Mouse (Mus musculus) monocyte, adult 2 months (primary cell): Measurements from ENCODE around the gene Sphkap.

Source experiments
- DNase-seq, 2 experiments: peaks; one replicate each; pipeline ENCODE4 v3.0.0; 2022; ENCODE audit warnings: low spot score in 2 of 2, low read depth in 1 of 2

Gene Sphkap

DNA sequence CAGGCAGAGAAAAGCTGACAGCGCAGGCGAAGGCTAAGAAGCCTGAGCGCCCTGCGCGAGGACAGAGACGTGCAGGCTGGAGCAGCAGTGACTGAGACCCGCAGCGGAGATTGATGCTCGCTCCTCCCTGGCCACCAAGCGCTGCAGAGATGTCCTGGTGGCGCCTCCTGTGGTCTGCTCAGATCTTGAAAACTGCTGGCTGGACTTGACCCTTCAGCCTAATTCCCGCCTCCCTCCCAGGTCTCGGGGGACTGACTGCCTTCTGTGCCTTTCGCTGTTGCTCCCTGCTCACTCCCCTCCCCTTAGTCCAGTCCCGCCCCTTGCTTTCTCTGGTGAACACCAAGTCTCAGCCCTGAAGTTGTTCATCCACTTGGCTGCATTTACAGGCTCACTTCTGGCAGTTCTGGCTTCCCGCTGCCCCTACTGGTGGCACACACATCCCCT is at the start of gene Sphkap:
Gene Sphkap (minus strand): TSS at position 180 of the 444 bp plus-strand sequence.
- DNase-seq = no peak

DNA sequence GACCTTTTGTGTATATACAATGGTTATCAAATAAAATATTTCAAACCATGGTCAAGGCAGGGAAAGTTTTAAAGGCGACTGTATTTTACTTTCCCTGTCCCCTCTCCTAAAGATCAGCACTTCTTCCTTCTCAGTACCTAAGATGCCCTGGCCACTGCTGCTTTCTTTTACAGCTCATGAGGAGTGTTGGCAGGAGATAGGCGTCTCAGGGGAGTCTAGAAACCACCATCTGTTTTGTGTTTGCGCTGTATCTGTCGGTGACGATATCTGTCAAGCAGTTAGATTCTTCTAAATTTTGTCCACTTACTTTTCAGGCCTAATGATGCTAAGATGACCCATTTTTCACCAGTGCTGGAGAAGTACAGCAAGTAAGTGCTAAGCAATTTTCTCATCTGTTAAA is 43.3 kb upstream of the Sphkap start:
- DNase-seq = no peak

DNA sequence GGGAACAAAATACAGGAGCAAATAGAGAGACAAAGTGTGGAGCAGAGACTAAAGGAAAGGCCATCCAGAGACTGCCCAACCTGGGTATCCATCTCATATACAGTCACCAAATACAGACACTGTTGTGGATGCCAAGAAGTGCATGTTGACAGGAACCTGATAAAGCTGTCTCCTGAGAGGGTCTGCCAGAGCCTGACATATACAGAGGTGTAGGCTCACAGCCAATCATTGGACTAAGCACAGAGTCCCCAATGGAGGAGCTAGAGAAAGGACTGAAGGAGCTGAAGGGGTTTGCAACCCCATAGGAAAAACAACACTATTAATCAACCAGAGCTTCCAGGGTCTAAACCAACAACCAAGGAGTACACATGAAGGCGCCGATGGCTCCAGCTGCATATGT is 32.4 kb upstream of the Sphkap start:
- no peak for DNase-seq

DNA sequence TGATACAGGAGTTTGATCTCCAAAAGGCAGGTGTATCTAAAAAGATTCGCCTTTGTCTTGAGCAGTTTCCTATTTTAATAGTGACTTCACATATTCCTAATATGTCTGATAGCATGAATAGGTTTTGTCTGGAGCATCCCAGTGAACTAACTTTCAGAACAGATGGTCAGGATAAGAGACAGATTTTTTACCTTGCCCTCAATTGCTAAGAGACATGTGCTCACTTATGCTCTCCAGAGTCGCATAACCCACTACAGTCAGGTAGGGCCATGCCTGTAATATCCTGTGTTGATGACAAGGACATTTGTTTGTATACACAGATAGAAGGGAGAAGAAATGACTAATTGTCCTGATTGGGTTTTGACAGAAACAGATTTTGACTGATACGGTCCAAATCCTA is 25.9 kb upstream of the Sphkap start:
- no peak for DNase-seq

DNA sequence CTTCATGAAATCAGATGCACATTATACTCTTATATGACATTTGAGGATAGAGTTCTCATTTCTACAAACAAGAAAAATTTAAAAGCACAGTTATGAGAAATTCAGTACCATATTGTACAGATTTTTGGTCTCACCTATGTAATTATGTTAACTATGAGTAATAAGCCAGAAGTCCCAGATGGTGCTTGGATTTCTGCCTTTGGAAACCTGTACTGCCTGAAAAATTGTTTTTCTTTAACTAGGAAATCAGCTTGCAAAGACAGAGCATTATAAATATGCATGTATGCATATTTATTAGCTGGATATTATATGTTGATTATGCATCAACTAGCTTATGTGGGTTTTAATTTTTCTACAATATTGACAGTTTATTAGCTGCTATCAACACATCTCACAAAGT is 21.9 kb upstream of the Sphkap start:
- no peak for DNase-seq

DNA sequence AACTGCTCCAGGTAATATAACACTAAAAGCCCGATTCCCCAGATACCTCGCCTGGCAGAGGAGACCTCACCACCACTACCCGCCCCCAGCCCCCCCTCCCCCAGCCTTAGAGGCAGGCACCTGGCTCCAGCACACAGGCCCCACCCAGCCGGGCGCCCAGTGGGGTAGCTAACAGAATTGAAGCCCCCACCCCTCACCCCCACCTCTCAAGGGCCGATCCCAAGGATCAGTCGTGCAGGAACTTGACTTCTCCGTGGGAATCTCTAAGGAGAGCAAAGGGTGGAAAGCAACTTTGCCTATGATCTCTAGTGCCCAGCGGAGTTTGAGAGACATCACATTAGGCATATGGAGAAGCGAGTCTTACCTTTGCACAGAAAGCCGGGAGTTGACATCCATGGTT is 384 bp downstream of the Sphkap start:
- no peak for DNase-seq

DNA sequence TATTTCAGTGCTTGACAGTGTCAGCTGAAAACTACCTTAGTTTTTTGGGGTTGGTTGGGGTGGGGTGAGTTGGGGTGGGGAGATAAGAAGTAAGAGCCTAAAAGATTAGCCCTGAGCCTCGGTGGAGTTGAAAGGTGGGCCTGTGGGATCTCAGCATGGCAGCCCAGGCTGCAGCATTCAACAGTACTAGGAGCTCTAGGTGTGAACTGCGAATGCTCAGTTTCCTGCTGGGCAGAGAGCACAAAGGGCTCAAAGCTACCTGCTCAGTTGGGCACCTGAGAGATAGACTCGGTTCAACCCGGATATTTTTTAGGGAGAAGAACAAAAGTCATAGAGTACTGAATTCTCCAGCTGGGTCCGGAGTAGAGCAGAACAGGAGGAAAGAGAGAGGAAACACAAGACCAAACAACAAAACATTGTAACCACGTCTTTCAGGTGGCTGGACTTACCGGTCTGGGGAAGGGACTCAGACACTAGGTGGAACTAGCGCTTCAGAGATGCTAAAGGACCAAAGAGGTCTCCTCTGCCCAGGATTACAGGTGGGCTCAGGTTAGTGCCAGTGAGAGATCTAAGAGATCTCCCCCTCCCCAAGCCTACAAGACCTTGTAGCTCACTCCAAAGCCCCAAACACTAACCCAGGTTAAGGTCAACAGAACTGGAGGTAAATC is 984 bp downstream of the Sphkap start:
- no peak for DNase-seq

DNA sequence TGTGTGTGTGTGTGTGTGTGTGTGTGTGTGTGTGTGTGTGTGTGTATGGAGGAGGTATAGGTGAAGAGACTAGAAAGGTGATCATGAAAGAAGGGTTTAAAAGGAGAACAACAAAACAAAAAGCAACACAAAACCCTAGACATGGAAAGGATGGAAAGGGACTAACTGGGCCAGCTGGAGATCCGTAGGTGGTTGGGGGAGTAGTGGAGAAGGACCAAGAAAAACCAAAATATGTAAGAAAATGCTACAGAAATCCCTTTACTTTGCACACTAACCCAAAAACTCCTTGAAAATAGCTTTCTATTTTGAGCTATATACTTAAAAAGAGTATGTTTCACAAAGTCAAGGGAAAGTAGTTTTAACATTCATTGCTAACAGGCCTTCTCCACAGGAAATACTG is 6.9 kb downstream of the Sphkap start:
- no peak for DNase-seq

DNA sequence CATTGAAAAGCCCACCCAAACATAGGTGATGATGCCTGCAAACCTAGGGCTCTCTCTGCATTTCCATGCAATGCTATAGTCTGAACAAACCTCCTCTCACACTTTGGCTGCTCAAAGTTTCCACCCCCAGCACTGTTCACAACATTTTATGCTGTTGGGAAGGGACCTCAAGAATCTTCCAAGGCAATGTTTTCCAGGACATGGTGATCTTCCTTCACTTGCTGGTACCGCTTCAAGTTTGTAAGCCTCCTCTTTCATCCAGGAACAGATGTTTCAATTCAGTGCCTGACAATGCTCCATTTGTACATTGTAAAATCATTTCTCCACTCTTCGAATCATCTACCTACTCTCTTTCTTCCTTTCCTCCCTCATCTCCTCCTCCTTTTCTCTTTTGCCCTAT is 11.7 kb downstream of the Sphkap start:
- DNase-seq = no peak

DNA sequence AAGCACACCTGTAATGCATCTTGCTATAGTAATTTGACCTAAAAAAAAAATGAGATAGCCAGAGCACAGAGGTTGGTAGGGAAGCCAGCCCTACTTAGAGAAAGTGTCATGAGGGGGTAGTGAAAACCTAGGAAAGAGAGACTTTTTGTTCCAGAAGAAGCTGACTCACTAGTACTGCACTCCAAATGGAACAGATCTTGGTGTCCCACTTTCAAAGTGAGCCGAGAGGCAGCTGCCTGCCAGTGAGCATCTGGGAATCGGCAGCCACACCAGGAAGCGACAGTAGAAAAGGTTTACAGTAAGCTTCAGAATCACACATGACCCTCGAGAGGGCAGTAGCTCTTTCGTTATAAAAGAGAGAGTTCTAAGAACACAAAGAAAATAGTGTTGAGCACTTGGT is 12.4 kb downstream of the Sphkap start:
- no peak for DNase-seq

DNA sequence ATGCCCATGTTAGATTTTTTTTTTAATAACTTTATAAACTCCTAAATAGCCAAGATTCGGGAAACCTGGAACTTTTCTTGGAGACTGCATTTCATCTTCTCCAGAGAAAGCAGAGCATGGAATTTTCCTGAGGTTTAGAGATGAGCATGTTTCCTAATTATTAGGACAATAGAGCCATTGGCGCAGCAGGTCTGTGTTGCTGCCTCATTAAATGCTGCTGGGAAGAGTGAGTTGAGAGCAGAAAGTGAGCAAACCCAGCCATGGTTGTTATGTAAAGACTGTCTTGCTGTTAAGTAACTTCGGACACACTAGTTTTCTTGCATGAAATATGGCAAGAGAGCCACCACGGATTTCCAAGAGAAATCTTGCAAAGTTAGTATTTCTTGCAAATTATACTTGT is 18.6 kb downstream of the Sphkap start:
- no peak for DNase-seq

DNA sequence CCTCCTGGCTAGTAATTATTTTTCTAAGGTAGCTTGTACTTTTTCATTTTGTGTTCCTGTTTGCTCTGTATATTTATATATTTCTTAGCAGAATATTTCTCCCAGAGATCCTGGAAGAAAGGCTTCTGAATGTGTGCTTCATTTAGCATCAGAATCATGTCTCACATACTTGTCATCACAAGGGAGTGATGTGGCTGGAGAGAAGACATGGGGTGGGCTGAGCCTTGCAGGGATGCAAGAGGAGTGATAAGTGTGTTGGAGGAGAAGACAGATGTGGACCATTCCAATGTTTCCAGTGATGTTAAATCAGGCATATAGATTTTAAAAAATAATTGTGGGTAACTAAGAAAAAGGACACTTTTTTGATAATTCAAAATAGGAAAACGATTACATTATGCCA is 30.6 kb downstream of the Sphkap start:
- DNase-seq = no peak

DNA sequence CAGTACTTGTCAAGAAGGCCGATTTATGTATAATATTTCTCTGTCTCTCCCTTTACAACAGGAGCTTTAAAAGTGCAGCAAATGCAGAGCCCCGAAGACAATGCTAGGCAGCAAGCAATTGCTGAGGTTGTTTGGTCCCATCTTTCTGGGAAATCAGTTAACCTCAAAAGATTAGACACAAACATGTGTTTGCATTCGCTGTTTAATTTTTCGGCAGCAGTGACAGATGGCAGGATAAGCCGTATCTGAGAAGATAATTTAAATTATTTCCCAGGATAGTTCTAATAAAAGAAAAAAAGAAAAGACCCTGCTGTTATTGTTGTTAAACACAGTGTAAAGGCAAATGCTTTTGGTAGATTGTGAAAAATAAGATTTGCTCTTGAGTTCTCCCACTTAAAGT is 41.5 kb downstream of the Sphkap start:
- no peak for DNase-seq

DNA sequence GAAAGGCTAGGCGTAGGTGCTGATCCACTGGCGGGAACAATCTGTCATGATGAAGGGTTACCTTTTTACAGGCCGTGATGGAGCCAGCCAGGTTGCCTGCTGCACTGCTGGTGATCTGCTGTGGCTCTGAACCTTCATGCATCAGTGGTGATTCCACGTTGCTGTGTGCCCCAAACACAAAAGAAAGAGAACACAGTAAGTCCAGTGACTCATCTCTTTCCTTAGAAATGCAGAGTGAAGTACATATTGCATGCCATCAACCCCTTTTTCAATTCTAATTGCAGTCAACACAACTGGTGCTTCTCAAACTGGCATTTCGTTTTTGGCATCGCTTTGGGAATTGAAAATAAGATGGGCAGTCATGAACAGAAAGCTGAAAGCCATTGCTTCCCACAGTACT is 45.8 kb downstream of the Sphkap start:
- DNase-seq = no peak

DNA sequence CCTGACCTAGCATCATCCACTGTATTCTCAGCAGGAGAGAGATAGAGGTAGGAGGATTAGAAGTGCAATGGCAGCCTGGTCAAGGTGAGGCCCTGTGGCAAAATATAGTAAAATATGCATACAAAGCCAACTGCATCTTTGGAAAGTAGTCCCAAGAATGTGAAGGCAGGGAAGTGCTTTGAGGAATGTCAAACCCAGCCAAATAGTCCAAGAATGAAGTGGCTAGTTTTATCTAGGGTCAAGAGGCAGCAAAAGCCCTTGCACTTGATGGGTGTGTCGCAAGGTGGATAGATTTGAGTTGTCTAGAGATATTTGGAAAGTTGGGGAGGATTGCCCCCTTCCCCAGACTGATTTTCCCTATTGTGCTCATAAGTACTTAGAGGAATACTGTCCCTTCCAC is 61.5 kb downstream of the Sphkap start:
- DNase-seq = no peak

DNA sequence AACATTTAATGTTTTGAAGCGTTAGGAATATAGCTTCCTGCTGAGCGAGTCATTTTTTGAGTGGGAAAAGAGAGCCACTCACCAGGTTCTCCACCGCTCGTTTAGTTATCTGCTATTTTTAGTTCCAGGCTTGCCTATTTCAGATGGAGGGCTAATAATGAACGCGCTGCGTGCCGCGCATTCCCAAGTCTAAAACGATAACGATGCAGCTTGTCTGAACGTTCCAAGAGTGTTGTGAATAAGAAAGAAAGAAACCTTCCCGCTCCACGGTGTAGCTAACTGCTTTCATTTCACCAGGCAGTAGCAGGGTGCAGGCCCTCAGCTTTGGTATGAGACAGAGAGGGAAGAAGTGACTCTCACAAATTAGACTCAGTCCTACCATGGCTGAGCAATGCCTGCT is 62.4 kb downstream of the Sphkap start:
- no peak for DNase-seq

DNA sequence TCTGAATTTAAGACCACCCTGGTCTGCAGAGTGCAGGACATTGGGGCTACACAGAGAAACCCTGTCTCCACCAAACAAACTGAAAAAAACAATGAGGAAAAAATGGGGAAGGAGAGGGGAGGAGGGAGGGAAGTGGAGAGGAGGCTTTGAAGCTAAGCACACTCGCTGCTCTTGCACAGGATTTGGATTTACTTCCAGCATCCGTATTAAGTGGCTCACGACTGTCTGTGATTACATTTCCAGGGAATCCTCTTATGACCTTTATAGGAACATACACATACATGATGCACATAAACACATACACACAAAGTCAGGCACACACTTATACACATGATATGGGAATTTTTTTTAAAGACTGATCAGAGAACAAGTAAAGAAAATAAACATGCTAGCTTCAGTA is 62.9 kb downstream of the Sphkap start:
- no peak for DNase-seq

DNA sequence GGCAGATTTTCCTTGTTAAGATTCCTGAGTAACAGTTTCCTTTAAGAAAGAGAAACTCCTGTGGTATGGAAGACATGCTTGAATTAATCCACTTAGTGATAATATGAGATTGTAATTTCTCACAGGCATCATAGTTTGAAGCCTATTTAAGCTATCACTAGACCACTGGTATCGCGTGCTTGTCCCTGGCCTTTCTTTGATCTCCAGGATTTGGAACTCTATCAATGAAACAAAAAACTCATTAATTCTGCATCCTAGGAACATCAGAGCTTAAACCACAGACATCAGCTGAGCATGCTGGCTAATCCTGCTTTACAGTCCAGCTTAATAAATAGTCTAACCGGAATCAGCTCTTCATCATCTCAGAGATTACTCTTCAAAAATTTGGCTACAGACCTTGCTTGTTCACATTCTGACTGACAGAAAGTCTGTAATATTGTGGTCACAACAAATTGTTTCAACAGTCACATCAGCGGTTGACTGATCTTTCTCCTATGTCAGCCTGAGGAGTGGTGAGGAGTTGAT is 65.2 kb downstream of the Sphkap start:
- DNase-seq = no peak

DNA sequence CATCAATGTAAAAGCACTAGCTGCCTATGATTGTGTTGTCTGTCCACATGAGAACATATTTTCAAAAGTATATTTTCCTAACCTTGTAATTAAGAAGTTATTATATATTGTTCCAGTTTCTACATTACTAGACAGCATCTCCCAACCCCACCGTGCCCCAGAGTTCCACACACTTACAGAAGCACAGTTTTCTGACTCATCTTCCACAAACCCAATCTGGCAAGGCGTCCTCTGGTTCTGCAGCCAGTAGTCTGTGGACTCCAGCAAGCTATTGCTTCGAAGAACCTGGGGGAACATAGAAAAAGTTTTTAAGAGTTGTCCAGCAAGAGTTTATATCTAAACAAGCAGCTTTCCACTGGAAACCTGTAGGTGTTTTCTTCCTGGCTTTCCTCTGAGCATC is 68.6 kb downstream of the Sphkap start:
- DNase-seq = no peak

DNA sequence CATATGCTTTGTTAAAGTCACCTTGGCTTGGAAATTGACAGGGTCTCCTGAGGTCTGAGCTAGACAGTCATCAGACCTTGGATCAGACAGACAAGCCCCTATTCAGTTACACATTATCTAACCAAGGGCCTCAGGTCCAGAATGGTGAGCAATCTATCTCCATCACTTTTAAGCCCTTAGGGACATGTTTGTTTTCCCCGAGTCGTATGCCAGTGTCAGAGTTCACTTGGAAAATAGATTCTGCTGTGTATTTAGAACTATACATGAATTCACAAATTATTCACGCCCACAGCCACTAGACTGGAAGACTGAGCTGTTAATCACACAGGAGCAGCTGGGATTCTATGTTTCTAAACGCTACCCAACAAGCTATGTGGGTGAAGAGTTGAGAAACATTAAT is 91.1 kb downstream of the Sphkap start:
- DNase-seq = no peak

DNA sequence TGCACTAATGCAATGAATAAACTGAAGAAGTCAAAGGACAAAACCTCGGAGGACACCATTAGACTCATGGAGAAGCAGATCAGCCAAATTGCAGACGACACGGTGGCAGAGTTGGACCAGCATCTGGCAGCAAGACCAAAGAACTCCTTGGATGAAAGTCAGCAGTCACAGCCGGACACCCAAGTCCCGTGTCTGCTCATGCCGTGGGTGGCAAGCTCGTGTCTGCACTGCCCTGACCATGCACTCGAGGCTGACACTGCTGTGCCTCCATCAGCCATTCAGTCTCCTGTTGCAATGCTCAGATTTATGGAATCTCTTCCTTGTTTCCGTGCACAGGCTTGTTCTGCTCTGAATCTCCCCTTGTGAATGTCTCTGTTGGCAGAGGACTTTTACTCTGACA is 92.9 kb downstream of the Sphkap start:
- DNase-seq = no peak

DNA sequence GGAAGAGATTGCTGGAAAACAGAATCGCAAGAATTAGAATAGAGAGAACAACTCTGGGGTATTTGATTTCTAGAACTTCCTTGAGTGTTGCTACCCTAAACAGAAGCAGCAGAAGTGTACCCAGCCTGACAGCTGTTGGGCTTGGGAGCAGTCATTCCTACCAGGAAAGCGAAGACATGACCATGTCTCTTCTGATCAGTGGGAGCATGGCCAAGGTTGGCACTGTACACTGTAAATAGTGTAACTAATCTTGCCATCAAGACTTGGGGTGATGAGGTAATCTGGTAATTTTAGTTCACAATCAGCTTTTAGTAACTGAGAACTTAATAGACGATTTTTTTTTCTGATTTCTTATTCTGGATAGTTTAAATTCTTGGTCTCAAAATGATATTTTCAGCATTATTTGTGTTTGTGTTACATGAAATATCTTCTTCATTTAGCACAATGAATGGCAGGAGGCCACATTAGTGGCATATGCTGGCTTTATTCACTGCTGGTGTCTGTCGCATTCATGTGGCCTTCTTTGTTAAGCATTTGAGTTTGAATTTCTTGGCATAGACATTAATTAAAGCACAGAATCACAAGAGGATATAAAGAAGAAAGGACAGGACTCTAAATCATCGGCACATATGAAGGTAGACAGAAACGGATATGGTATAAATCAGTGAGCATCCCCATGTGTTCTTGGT is 96.2 kb downstream of the Sphkap start:
- no peak for DNase-seq
